ENCODE assay signal across 8 mouse cellular contexts in genomic region chr12:51844771-51845256, GRCm38 (mm10). TPM values are rescaled to one million over a fixed set of nuclear protein-coding genes. Genes with fewer than 3 reads are reported as not detected.
A peak's percentile ranks its signal among the peaks of the same experiment; 100 is the strongest.
DNase-seq lines count a peak whose midpoint lies in the region; ATAC-seq and TF ChIP-seq lines count a peak whose summit lies in the region.

No protein-coding gene starts in this region.

- TF ChIP-seq POLR2A in heart, adult 2 months (IDR thresholded peaks at IDR 0.05; ENCODE audit: insufficient read depth, low read depth, low read length), result peak; percentile 95

- no peak for TF ChIP-seq CTCF in heart, adult 2 months (IDR thresholded peaks at IDR 0.05)

- TF ChIP-seq EP300 in heart, adult 2 months (IDR thresholded peaks at IDR 0.05; ENCODE audit: insufficient read depth, low read depth, low read length), result peak; percentile 87

- peak overlapping the region; percentile 61 for H3K4me2 ChIP-seq in embryonic facial prominence, embryonic 14.5 days (ENCODE audit: low read depth, low read length)
- H3K4me2 ChIP-seq in limb, embryonic 13.5 days (replicated peaks), result peak overlapping the region; percentile 66
- H3K4me2 ChIP-seq in midbrain, embryonic 16.5 days (ENCODE audit: low read length), result peak overlapping the region; percentile 77

- no peaks in the 10 kb centered on the region for H3K4me1 ChIP-seq in embryonic facial prominence, embryonic 14.5 days (ENCODE audit: control insufficient read depth, insufficient read depth, low read length)
- peaks cover 3% of the 10 kb centered on the region; the same call in 1 of the 2 replicates for H3K4me1 ChIP-seq in heart, adult 2 months (ENCODE audit: control insufficient read depth, insufficient read depth, low read length)
- peaks cover 7% of the 10 kb centered on the region; the same call in 1 of the 2 replicates for H3K4me1 ChIP-seq in limb, embryonic 13.5 days
- H3K4me1 ChIP-seq in midbrain, embryonic 16.5 days (ENCODE audit: control insufficient read depth, insufficient read depth, low read length), result peaks cover 11% of the 10 kb centered on the region

- peak overlapping the region; percentile 50 for H3K4me3 ChIP-seq in embryonic facial prominence, embryonic 14.5 days (ENCODE audit: low read depth, low read length)
- peak overlapping the region; percentile 55 for H3K4me3 ChIP-seq in heart, adult 2 months
- H3K4me3 ChIP-seq in limb, embryonic 13.5 days, result peak overlapping the region; percentile 50
- H3K4me3 ChIP-seq in midbrain, embryonic 16.5 days (ENCODE audit: low read depth, low read length), result peak overlapping the region; percentile 55

- no peaks in the 10 kb centered on the region for H3K36me3 ChIP-seq in embryonic facial prominence, embryonic 14.5 days (ENCODE audit: control insufficient read depth, insufficient read depth, low read length)
- H3K36me3 ChIP-seq in heart, adult 2 months (ENCODE audit: control insufficient read depth, insufficient read depth, low read length), result peaks cover 3% of the 10 kb centered on the region
- no peaks in the 10 kb centered on the region for H3K36me3 ChIP-seq in limb, embryonic 13.5 days
- H3K36me3 ChIP-seq in midbrain, embryonic 16.5 days (ENCODE audit: control insufficient read depth, insufficient read depth, low read length), result no peaks in the 10 kb centered on the region

- no peaks in the 10 kb centered on the region for H3K79me2 ChIP-seq in heart, adult 2 months (replicated peaks; ENCODE audit: control insufficient read depth, insufficient read depth, low read length)

- H3K27ac ChIP-seq in embryonic facial prominence, embryonic 14.5 days (replicated peaks; ENCODE audit: low read depth, low read length), result peak overlapping the region; percentile 69
- peak overlapping the region; percentile 97 for H3K27ac ChIP-seq in heart, adult 2 months
- H3K27ac ChIP-seq in limb, embryonic 13.5 days, result peak overlapping the region; percentile 49
- H3K27ac ChIP-seq in midbrain, embryonic 16.5 days (ENCODE audit: low read length), result peak overlapping the region; percentile 72

- intact Hi-C loops in heart, adult 2 months (cut with DNase I), result loop anchor here (1.0 kb wide), 1 partner anchor 16 kb away; the partner anchor contains the start of gene Hectd1

- peak; percentile 99 for ATAC-seq in embryonic facial prominence, embryonic 14.5 days (ENCODE audit: low read depth)
- peak; percentile 98 for ATAC-seq in limb, embryonic 13.5 days (ENCODE audit: low FRiP score, low read depth)
- ATAC-seq in midbrain, embryonic 16.5 days, result peak; percentile 97

- no peaks in the 10 kb centered on the region for H3K9me3 ChIP-seq in embryonic facial prominence, embryonic 14.5 days (ENCODE audit: control insufficient read depth, low read length)
- H3K9me3 ChIP-seq in limb, embryonic 13.5 days, result no peaks in the 10 kb centered on the region
- no peaks in the 10 kb centered on the region for H3K9me3 ChIP-seq in midbrain, embryonic 16.5 days (replicated peaks; ENCODE audit: control insufficient read depth, low read length, poor library complexity, severe bottlenecking)

- no peaks in the 10 kb centered on the region for H3K27me3 ChIP-seq in embryonic facial prominence, embryonic 14.5 days (replicated peaks; ENCODE audit: control insufficient read depth, insufficient read depth, low read length)
- H3K27me3 ChIP-seq in heart, adult 2 months (ENCODE audit: control insufficient read depth, insufficient read depth, low read length), result no peaks in the 10 kb centered on the region
- no peaks in the 10 kb centered on the region for H3K27me3 ChIP-seq in limb, embryonic 13.5 days
- H3K27me3 ChIP-seq in midbrain, embryonic 16.5 days (ENCODE audit: control insufficient read depth, insufficient read depth, low read depth, low read length), result no peaks in the 10 kb centered on the region

- WGBS in embryonic facial prominence, embryonic 14.5 days, result under 1% methylated on average over 17 of the region's 17 CpGs
- under 1% methylated on average over 17 of the region's 17 CpGs for WGBS in heart, adult 2 months
- WGBS in limb, embryonic 13.5 days, result 1% methylated on average over 17 of the region's 17 CpGs
- WGBS in midbrain, embryonic 16.5 days, result under 1% methylated on average over 17 of the region's 17 CpGs

- H3K9ac ChIP-seq in embryonic facial prominence, embryonic 14.5 days (ENCODE audit: low read depth, low read length), result peak overlapping the region; percentile 66
- H3K9ac ChIP-seq in heart, adult 2 months (ENCODE audit: low read depth, low read length), result peak overlapping the region; percentile 59
- peak overlapping the region; percentile 70 for H3K9ac ChIP-seq in limb, embryonic 13.5 days
- H3K9ac ChIP-seq in midbrain, embryonic 16.5 days (ENCODE audit: low read depth, low read length), result peak overlapping the region; percentile 64

- DNase-seq in 3134 (ENCODE audit: extremely low read depth, insufficient read length, low spot score), result peak; percentile 89
- DNase-seq in adrenal gland, postnatal 36 days, result peak; percentile 92 to 94
- DNase-seq in embryonic facial prominence, embryonic 14.5 days (ENCODE audit: low spot score), result peak; percentile 91
- peak; percentile 96 to 99 for DNase-seq in heart, adult 2 months
- DNase-seq in kidney, adult 8-10 months, result peak; percentile 99 to 100
- DNase-seq in spleen, postnatal 10 days (ENCODE audit: low spot score in 2 of 2), result peak; percentile 96 to 99

RNA-seq across cellular contexts. Expression of gene Hectd1, which starts 15.5 kb away (rescaled TPM):
- total RNA-seq in adrenal gland, postnatal 36 days (2021), result 10 to 100 TPM; 86.7 to 95.8 TPM
- polyA plus RNA-seq in embryonic facial prominence, embryonic 14.5 days (2014; fragmentation: Nextera tagmentation; extraction: Ambion mirVana), result 40.4 and 41.6 TPM in 2 replicates
- 10 to 100 TPM; 74.9 to 85.1 TPM for total RNA-seq in heart, adult 2 months (2021)
- polyA plus RNA-seq in heart, adult 2 months (2012; rRNA removed), result 17.3 and 36.7 TPM in 2 replicates
- 44.2 and 45.4 TPM in 2 replicates for polyA plus RNA-seq in limb, embryonic 13.5 days (2015; fragmentation: Nextera tagmentation; extraction: Ambion mirVana)
- 34.1 and 36.2 TPM in 2 replicates for polyA plus RNA-seq in midbrain, embryonic 16.5 days (2015; fragmentation: Nextera tagmentation; extraction: Ambion mirVana)

Comparison
In these comparisons a context has a peak if more than half of its experiments do, and no peak if none do; other contexts are left out.
1. Peak in every context shown above with its lines: DNase-seq, ATAC-seq, H3K4me3 ChIP-seq and H3K27ac ChIP-seq.